Mouse (Mus musculus) neural tube, embryonic 11.5 days (tissue): ENCODE data around the gene Gpr22. TPM values are rescaled to one million over a fixed set of nuclear protein-coding genes. Genes with fewer than 3 reads are reported as not detected.
A peak's percentile ranks its signal among the peaks of the same experiment; 100 is the strongest.

Experiments used
- ATAC-seq: fragments of 200-750 bp; cut with Nextera tagmentation; 2 replicates; pipeline ENCODE4 v1.8.0; 2017; ENCODE audit warnings: moderate number of reproducible peaks, mild to moderate bottlenecking, moderate TSS enrichment, moderate library complexity; ENCODE audit not compliant: insufficient read depth, low FRiP score, low TSS enrichment
- DNase-seq: peaks from one replicate; pipeline ENCODE4 v3.0.0-alpha.2; 2015; ENCODE audit warnings: low spot score
- H3K27ac ChIP-seq: fragments of 300-500 bp; sonication (generic); 2 replicates; pipeline ENCODE4 v1.5.1; 2014; ENCODE audit warnings: low read depth, mild to moderate bottlenecking, low read length
- H3K27me3 ChIP-seq: fragments of 300-500 bp; sonication (generic); 2 replicates; pipeline ENCODE4 v1.6.1; 2014; ENCODE audit warnings: mild to moderate bottlenecking, low read length, mixed read lengths; ENCODE audit not compliant: control insufficient read depth, insufficient read depth
- H3K36me3 ChIP-seq: fragments of 300-500 bp; sonication (generic); 2 replicates; pipeline ENCODE4 v1.6.1; 2014; ENCODE audit warnings: mild to moderate bottlenecking, low read length, moderate library complexity, mixed read lengths; ENCODE audit not compliant: control insufficient read depth, insufficient read depth
- H3K4me1 ChIP-seq: fragments of 300-500 bp; sonication (generic); 2 replicates; pipeline ENCODE4 v1.6.1; 2014; ENCODE audit warnings: low read length, mixed read lengths; ENCODE audit not compliant: control insufficient read depth, insufficient read depth
- H3K4me2 ChIP-seq: fragments of 300-500 bp; sonication (generic); 2 replicates; pipeline ENCODE4 v1.6.1; 2014; ENCODE audit warnings: low read depth, mild to moderate bottlenecking, moderate library complexity
- H3K4me3 ChIP-seq: fragments of 300-500 bp; sonication (generic); 2 replicates; pipeline ENCODE4 v1.5.1; 2014; ENCODE audit warnings: low read depth, low read length
- H3K9ac ChIP-seq: fragments of 300-500 bp; sonication (generic); 2 replicates; pipeline ENCODE4 v1.6.1; 2014; ENCODE audit warnings: mild to moderate bottlenecking, low read length
- H3K9me3 ChIP-seq: fragments of 300-500 bp; sonication (generic); 2 replicates; pipeline ENCODE4 v1.6.1; 2016; ENCODE audit warnings: low read length; ENCODE audit not compliant: control insufficient read depth
- WGBS: fragments of 180-500 bp; shearing (Covaris S2); extraction: QIAGEN DNeasy Blood & Tissue Kit; methylation state at CpG from one replicate; pipeline ENCODE4 v1.1.7; 2014; 5-methylcytosine and 5-hydroxymethylcytosine counted together
- polyA plus RNA-seq: library from polyadenylated mRNA; unstranded; fragments of >200 nt; fragmentation: Nextera tagmentation; extraction: Ambion mirVana; gene quantifications from 2 replicates; pipeline ENCODE4 v1.2.1, GENCODE M21; 2014

The Gpr22 gene
- polyA plus RNA-seq, 1 experiment from 2014 or later: 6.3 TPM

DNA sequence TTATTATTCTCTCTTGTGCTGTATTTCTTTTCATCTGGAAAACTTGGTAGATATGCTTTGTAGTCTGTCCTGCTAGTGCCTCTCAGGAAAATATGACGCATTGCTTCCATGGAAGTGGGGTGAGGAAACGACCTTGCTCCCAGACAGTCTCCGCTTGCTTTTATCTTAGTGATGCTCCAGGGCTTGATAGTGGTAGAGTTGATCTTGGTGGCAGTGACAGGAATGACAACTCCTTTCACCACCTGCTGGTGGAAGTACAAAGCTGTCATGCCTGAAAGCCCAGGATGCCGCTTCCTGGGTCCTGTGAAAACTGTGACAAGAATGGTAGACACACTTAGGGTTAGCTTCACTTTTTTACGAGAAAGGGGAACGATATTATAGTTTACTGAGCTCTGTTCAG lies 9.8 kb downstream of the Gpr22 start:
- Histone ChIP-seq H3K9me3 (no peaks in the 10 kb centered on the region), H3K27ac (no peak overlapping the region), H3K9ac (no peak overlapping the region), H3K4me1 (no peaks in the 10 kb centered on the region), H3K36me3 (no peaks in the 10 kb centered on the region), H3K4me3 (no peak overlapping the region), H3K27me3 (no peaks in the 10 kb centered on the region), H3K4me2 (no peak overlapping the region)
- no peak for ATAC-seq
- no peak for DNase-seq
- 83% methylated on average over 6 of the region's 6 CpGs for WGBS

DNA sequence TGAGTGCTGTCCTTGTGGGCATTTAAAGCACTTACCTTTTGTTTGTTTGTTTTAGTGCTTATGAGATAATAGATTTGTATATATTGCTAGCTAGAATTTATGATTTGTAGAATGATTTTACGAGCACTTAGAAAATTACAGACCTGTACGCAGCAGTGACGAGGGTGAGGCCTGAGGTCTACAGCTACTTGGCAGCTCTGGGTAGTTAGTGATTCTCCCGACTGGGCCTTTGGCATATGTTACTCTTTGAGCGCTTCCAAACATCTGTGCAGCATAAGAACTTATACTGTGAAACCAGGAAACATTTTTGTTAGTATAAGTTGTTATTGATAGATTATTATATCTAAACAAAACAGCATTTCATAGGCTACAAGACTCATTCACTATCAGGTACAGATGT lies 12.3 kb downstream of the Gpr22 start:
- Histone ChIP-seq H3K27ac (no peak overlapping the region), H3K4me2 (no peak overlapping the region), H3K9me3 (no peaks in the 10 kb centered on the region), H3K4me3 (no peak overlapping the region), H3K27me3 (no peaks in the 10 kb centered on the region), H3K9ac (no peak overlapping the region), H3K36me3 (no peaks in the 10 kb centered on the region), H3K4me1 (no peaks in the 10 kb centered on the region)
- WGBS: 80% methylated on average over 5 of the region's 5 CpGs
- DNase-seq: no peak
- ATAC-seq: no peak

DNA sequence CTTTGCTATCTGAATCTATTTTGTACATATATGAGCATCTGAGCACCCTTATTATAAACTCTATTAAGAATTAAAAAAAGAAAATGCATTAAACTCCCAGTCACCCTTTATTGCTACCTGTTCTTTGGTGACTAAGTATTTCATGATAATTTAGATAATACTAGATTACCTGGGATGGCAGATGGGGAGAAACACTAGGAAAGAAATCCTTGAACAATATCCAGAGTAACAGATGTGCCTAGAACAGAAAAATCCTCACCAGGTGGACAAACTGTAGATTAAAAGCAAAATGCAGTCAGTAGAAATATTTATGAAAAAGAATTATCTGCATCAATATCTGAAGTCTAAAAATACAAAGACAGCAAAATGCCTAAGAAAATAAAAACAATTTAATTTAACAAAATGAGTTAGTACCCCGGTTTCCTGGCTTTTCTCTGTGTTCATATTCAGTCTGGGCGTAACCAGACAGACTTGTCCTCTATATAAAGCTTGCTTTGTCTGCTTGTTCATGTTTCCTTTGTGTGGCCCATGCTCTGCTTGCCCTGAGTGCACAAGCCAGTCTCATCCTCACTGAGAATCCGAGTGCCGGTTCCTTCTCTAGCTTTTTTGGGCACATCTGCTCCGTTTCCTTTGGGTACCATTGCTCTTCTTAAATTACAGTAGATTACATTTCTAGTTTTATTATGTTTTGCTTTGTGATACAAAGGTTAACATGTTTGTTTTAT lies 13.0 kb downstream of the Gpr22 start:
- H3K4me2 ChIP-seq: no peak overlapping the region
- no peaks in the 10 kb centered on the region for H3K27me3 ChIP-seq
- no peaks in the 10 kb centered on the region for H3K36me3 ChIP-seq
- DNase-seq (peak; percentile 21), ATAC-seq (peak; percentile 75; the same call in 1 of the 2 replicates)
- H3K4me1 ChIP-seq: no peaks in the 10 kb centered on the region
- no peak overlapping the region for H3K9ac ChIP-seq
- H3K9me3 ChIP-seq: no peaks in the 10 kb centered on the region
- H3K4me3 ChIP-seq: no peak overlapping the region
- 67% methylated on average over 5 of the region's 5 CpGs for WGBS
- no peak overlapping the region for H3K27ac ChIP-seq

DNA sequence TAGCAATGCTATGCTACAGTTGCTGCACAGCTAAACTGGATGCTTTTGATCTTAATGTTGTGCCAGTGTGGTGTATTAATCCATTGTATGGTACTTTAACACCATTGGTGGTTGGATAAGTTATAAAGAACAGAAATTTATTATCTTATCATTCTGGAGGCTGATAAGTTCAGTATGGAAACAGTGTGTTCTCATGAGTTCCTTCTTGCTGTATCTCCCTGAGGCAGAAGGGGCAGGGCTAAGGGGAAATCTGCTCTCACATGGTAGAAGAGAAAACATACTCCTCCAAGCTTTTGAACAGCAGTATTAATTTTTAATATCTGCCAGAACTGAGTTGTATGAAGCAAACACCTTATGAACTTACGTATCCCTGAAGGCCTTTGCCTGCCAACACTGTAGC lies 20.5 kb downstream of the Gpr22 start:
- Histone ChIP-seq H3K4me1 (no peaks in the 10 kb centered on the region), H3K36me3 (no peaks in the 10 kb centered on the region), H3K9me3 (no peaks in the 10 kb centered on the region), H3K27ac (no peak overlapping the region), H3K4me2 (no peak overlapping the region), H3K4me3 (no peak overlapping the region), H3K9ac (no peak overlapping the region), H3K27me3 (no peaks in the 10 kb centered on the region)
- 93% methylated on average over 1 of the region's 1 CpGs for WGBS
- ATAC-seq: no peak
- no peak for DNase-seq

DNA sequence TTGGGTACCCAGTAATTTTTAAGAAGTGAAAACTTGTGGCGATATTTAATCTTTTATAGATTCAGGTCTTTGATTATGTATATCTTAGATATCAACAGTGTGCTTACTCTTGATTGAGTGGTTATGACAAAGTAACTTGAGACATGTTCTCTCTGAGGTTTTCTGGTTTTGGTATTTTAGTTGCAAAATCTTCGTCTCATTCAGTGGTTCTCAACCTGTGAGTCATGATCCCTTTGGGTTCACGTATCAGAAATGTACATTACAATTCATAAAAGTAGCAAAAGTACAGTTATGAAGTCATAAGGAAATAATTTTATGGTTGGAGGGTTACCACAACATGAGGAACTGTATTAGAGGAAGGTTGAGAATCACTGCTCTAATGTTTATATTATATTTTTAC lies 27.1 kb downstream of the Gpr22 start:
- no peak overlapping the region for H3K9ac ChIP-seq
- no peaks in the 10 kb centered on the region for H3K9me3 ChIP-seq
- no peaks in the 10 kb centered on the region for H3K36me3 ChIP-seq
- H3K4me2 ChIP-seq: no peak overlapping the region
- H3K4me1 ChIP-seq: no peaks in the 10 kb centered on the region
- 94% methylated on average over 3 of the region's 3 CpGs for WGBS
- H3K27me3 ChIP-seq: no peaks in the 10 kb centered on the region
- no peak overlapping the region for H3K4me3 ChIP-seq
- no peak overlapping the region for H3K27ac ChIP-seq
- no peak for ATAC-seq
- DNase-seq: no peak

DNA sequence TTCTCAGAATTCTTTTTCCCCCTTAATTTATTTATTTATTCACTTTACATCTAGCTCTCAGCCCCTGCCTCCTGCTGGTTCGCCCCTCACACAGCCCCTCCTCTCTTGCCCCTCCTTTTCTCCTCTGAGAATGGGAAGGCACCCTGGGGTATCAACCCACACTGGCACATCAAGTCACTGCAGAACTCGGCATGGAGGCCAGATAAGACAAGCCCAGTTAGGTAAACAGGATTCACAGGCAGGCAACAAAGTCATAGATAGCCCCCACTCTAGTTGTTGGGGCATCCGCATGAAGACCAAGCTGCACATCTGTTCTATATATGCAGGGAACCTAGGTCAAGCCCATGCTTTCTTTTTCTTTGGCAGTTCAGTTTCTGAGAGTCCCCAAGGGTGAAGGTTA lies 46.6 kb downstream of the Gpr22 start:
- ATAC-seq: no peak
- no peaks in the 10 kb centered on the region for H3K27me3 ChIP-seq
- H3K4me2 ChIP-seq: no peak overlapping the region
- 61% methylated on average over 3 of the region's 3 CpGs for WGBS
- H3K9me3 ChIP-seq: no peaks in the 10 kb centered on the region
- H3K27ac ChIP-seq: no peak overlapping the region
- peaks cover 2% of the 10 kb centered on the region for H3K36me3 ChIP-seq
- H3K4me1 ChIP-seq: no peaks in the 10 kb centered on the region
- H3K4me3 ChIP-seq: no peak overlapping the region
- H3K9ac ChIP-seq: no peak overlapping the region
- no peak for DNase-seq

DNA sequence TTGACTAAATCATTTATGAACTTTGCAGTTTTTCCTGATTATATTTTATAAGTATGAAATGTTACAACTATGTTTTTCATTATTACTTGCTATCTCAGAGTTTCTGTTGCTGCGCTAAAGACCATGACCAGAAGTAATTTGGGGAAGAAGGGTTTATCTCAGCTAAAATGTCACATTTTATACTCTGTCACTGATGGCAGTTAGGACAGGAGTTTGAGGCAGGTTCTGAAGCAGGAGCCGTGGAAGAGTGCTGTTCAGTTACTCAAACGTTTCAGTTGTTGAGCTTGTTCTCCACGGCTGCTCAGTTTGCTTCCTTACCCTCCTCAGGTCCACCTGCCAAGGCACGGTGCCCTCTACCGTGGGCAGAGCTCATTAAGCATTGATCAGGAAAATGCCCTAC lies 47.7 kb downstream of the Gpr22 start:
- ATAC-seq: no peak
- Histone ChIP-seq H3K27me3 (no peaks in the 10 kb centered on the region), H3K4me2 (no peak overlapping the region), H3K36me3 (peaks cover 2% of the 10 kb centered on the region), H3K4me1 (no peaks in the 10 kb centered on the region), H3K4me3 (no peak overlapping the region), H3K9ac (no peak overlapping the region), H3K27ac (no peak overlapping the region), H3K9me3 (no peaks in the 10 kb centered on the region)
- 74% methylated on average over 6 of the region's 6 CpGs for WGBS
- no peak for DNase-seq

Other genes starting within 250 kb of the Gpr22 start
- 27.2 and 27.8 TPM in 2 replicates for gene Cbll1, start 214.3 kb downstream of the Gpr22 start, polyA plus RNA-seq
- not detected in 2 replicates for gene Slc26a4, start 154.0 kb downstream of the Gpr22 start, polyA plus RNA-seq
- 25.9 and 28.8 TPM in 2 replicates for gene Bcap29, start 79.3 kb downstream of the Gpr22 start, polyA plus RNA-seq
- 10.4 and 10.9 TPM in 2 replicates for gene Dus4l, start 59.1 kb downstream of the Gpr22 start, polyA plus RNA-seq
- 34.8 and 35.6 TPM in 2 replicates for gene Cog5, start 59.1 kb downstream of the Gpr22 start, polyA plus RNA-seq
- 100 and 103 TPM in 2 replicates for gene Hbp1, start 236.6 kb upstream of the Gpr22 start, polyA plus RNA-seq